Mouse (Mus musculus) liver, embryonic 16.5 days (tissue): ENCODE results near the gene Arhgap44. TPM values are rescaled to one million over a fixed set of nuclear protein-coding genes. Genes with fewer than 3 reads are reported as not detected.

Experiments
- ATAC-seq: fragments of 200-750 bp; cut with Nextera tagmentation; 2 replicates; pipeline ENCODE4 v1.8.0; 2017; ENCODE audit warnings: low read depth, mild to moderate bottlenecking, moderate number of reproducible peaks, moderate library complexity
- H3K27ac ChIP-seq: fragments of 300-500 bp; sonication (generic); 2 replicates; pipeline ENCODE4 v1.5.1; 2014; ENCODE audit warnings: mild to moderate bottlenecking, low read length
- H3K27me3 ChIP-seq: fragments of 300-500 bp; sonication (generic); 2 replicates; pipeline ENCODE4 v1.6.1; 2014; ENCODE audit warnings: low read depth, low read length, mixed read lengths; ENCODE audit not compliant: control insufficient read depth, insufficient read depth
- H3K36me3 ChIP-seq: fragments of 300-500 bp; sonication (generic); 2 replicates; pipeline ENCODE4 v1.6.1; 2014; ENCODE audit warnings: mild to moderate bottlenecking; ENCODE audit not compliant: control insufficient read depth, insufficient read depth
- H3K4me1 ChIP-seq: fragments of 300-500 bp; sonication (generic); 2 replicates; pipeline ENCODE4 v1.6.1; 2014; ENCODE audit warnings: low read depth, low read length, mixed read lengths; ENCODE audit not compliant: control insufficient read depth
- H3K4me2 ChIP-seq: fragments of 300-500 bp; sonication (generic); 2 replicates; pipeline ENCODE4 v1.6.1; 2014; ENCODE audit warnings: low read depth, low read length, mixed read lengths
- H3K4me3 ChIP-seq: fragments of 300-500 bp; sonication (generic); 2 replicates; pipeline ENCODE4 v1.5.1; 2014; ENCODE audit warnings: low read depth, mild to moderate bottlenecking, low read length
- H3K9ac ChIP-seq: fragments of 300-500 bp; sonication (generic); 2 replicates; pipeline ENCODE4 v1.6.1; 2014; ENCODE audit warnings: low read depth, low read length
- H3K9me3 ChIP-seq: fragments of 300-500 bp; sonication (generic); replicated peaks from 2 replicates; pipeline ENCODE4 v1.6.1; 2016; ENCODE audit warnings: low read length; ENCODE audit not compliant: control insufficient read depth
- WGBS: fragments of 180-500 bp; shearing (Covaris S2); extraction: QIAGEN DNeasy Blood & Tissue Kit; methylation state at CpG from one replicate; pipeline ENCODE4 v1.1.7; 2014; ENCODE audit not compliant: insufficient replicate concordance; 5-methylcytosine and 5-hydroxymethylcytosine counted together
- polyA plus RNA-seq: library from polyadenylated mRNA; unstranded; fragments of >200 nt; fragmentation: Nextera tagmentation; extraction: Ambion mirVana; gene quantifications from 2 replicates; pipeline ENCODE4 v1.2.1, GENCODE M21; 2015

Arhgap44 gene
- polyA plus RNA-seq, result 0.74 and 0.85 TPM in 2 replicates

GRCm38 (mm10) chr11:65162767-65163120 is at the start of gene Arhgap44:
TSS of gene Arhgap44 (minus strand) at chr11:65162961.
- Histone ChIP-seq H3K27ac (no peak within 1 kb of the TSS), H3K36me3 (no peaks in the 10 kb centered on the region), H3K9me3 (no peaks in the 10 kb centered on the region), H3K9ac (peak within 1 kb of the TSS; percentile 42), H3K4me3 (peak within 1 kb of the TSS; percentile 65), H3K4me1 (no peaks in the 10 kb centered on the region), H3K4me2 (peak within 1 kb of the TSS; percentile 56), H3K27me3 (peaks cover 18% of the 10 kb centered on the region)
- peak; percentile 58 for ATAC-seq
- WGBS, result 0% methylated on average over 27 of the region's 27 CpGs

DNA sequence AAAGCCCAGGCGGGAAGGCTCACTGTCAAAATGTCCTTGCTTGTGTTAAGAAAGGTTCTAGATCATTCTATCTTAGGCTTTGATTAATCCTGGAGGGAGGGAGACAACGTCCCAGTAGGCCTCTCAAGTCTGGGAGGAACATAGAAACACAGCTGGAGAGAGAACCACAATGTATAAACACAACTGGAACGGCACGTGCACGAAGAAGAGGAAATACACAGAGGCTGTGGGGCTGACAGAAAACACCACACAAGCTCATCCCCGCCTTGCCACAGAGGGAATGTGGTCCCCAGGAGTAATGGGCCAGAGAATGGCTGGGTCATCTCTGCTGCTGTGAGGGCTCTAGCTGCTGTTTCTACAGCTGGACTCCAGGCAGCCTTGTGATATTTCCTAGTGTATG is 48.9 kb upstream of the Arhgap44 start:
- no peaks in the 10 kb centered on the region for H3K9me3 ChIP-seq
- H3K9ac ChIP-seq, result no peak overlapping the region
- no peak overlapping the region for H3K4me2 ChIP-seq
- no peak overlapping the region for H3K4me3 ChIP-seq
- 50% methylated on average over 6 of the region's 6 CpGs for WGBS
- no peak for ATAC-seq
- no peaks in the 10 kb centered on the region for H3K36me3 ChIP-seq
- no peaks in the 10 kb centered on the region for H3K27me3 ChIP-seq
- H3K27ac ChIP-seq, result no peak overlapping the region
- no peaks in the 10 kb centered on the region for H3K4me1 ChIP-seq

DNA sequence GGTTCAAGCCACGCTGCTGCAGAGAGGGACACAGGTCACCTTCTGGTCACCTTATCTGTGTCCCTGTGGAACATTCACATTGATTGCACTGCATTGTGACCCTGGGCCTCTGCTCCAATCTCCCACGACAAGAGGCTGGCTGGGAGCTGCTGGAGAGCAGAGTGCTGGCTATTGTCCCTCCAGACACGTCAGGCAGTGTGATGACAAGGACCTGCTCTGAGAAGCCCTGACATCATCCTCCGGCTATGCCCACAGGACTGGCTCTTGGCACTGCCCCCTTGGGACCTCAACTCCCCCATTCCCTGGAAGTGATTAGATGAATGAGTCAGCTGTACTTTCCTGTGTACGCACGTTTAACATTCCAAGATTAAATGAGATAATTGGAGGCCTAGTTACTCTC is 46.7 kb upstream of the Arhgap44 start:
- no peaks in the 10 kb centered on the region for H3K4me1 ChIP-seq
- H3K27ac ChIP-seq, result no peak overlapping the region
- no peak for ATAC-seq
- no peak overlapping the region for H3K9ac ChIP-seq
- 38% methylated on average over 6 of the region's 6 CpGs for WGBS
- no peaks in the 10 kb centered on the region for H3K27me3 ChIP-seq
- H3K4me2 ChIP-seq, result no peak overlapping the region
- H3K4me3 ChIP-seq, result no peak overlapping the region
- no peaks in the 10 kb centered on the region for H3K9me3 ChIP-seq
- no peaks in the 10 kb centered on the region for H3K36me3 ChIP-seq

- no peak overlapping the region for H3K4me2 ChIP-seq
- WGBS, result 60% methylated on average over 5 of the region's 5 CpGs
- H3K9me3 ChIP-seq, result no peaks in the 10 kb centered on the region
- no peak overlapping the region for H3K4me3 ChIP-seq
- H3K4me1 ChIP-seq, result no peaks in the 10 kb centered on the region
- no peak for ATAC-seq
- no peaks in the 10 kb centered on the region for H3K27me3 ChIP-seq
- H3K27ac ChIP-seq, result no peak overlapping the region
- H3K9ac ChIP-seq, result no peak overlapping the region
- no peaks in the 10 kb centered on the region for H3K36me3 ChIP-seq
Measured at GRCm38 (mm10) chr11:65205306-65205705, 42.5 kb upstream of the Arhgap44 start.

DNA sequence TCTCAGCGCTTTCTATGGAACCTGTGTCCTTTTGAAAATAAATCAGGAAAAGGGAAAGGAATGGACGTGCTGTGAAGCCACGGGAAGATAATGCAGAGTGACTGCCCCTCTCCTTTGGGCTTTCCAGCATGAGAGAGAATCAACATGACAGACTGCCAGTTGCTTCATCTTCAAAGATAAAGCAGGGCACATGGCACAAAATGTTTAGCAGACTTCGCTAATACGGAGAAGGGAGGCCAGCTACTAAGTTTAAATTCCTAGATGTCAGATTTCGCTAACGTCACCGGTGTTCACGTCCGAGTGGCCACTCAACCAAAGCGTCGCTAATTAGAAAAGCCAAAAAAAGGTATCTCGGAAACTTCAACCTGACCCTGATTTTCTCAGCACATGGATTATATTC is 41.9 kb upstream of the Arhgap44 start:
- Histone ChIP-seq H3K9ac (no peak overlapping the region), H3K36me3 (no peaks in the 10 kb centered on the region), H3K4me2 (no peak overlapping the region), H3K9me3 (no peaks in the 10 kb centered on the region), H3K4me3 (no peak overlapping the region), H3K27me3 (no peaks in the 10 kb centered on the region), H3K4me1 (no peaks in the 10 kb centered on the region), H3K27ac (no peak overlapping the region)
- 67% methylated on average over 13 of the region's 13 CpGs for WGBS
- ATAC-seq, result no peak

DNA sequence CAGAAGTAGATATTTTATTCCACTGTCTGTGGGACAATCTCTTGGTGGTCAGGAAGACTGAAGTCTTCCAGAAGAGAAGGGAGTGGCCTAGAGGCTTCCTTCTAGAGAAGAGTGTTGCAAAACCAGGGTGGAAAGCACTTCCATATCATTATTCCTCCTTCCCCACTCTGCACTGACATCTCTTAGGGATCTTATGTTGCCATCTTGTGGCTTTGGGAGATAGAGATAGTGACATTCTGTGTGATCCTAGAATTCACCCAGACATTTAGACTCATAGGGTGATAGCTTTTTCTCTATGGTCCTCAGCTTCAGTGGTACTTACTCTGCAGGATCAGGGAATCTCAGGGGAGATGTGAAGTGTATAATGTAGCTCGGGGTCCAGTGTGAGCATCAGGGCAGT is 40.3 kb upstream of the Arhgap44 start:
- Histone ChIP-seq H3K9ac (no peak overlapping the region), H3K4me1 (no peaks in the 10 kb centered on the region), H3K36me3 (no peaks in the 10 kb centered on the region), H3K4me2 (no peak overlapping the region), H3K27me3 (no peaks in the 10 kb centered on the region), H3K27ac (no peak overlapping the region), H3K4me3 (no peak overlapping the region), H3K9me3 (no peaks in the 10 kb centered on the region)
- 39% methylated on average over 1 of the region's 1 CpGs for WGBS
- no peak for ATAC-seq

- H3K27me3 ChIP-seq, result no peaks in the 10 kb centered on the region
- H3K9me3 ChIP-seq, result no peaks in the 10 kb centered on the region
- no peaks in the 10 kb centered on the region for H3K36me3 ChIP-seq
- no peak for ATAC-seq
- H3K9ac ChIP-seq, result no peak overlapping the region
- WGBS, result 41% methylated on average over 5 of the region's 5 CpGs
- H3K27ac ChIP-seq, result no peak overlapping the region
- H3K4me2 ChIP-seq, result no peak overlapping the region
- no peaks in the 10 kb centered on the region for H3K4me1 ChIP-seq
- no peak overlapping the region for H3K4me3 ChIP-seq
Measured at GRCm38 (mm10) chr11:65202236-65202635, 39.5 kb upstream of the Arhgap44 start.

DNA sequence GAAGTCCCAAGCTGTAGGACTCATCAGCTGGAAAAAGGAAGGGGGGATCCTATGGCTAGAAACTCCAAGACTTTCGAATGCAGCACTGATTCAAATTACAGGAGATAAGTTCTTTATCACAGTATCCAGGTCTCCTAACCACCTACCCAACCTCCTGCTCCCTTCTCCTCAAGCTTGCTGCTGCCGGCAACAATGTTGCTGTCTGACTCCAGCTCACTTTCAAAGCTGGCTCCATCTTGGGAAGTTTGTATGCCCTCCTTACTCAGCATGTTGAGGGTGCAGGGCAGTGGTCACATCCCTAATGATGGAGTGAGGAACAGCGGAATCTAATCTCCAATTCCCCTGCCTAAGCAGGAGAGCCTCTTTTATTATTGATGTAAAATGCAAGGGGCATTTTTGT is 35.3 kb upstream of the Arhgap44 start:
- Histone ChIP-seq H3K27me3 (no peaks in the 10 kb centered on the region), H3K27ac (no peak overlapping the region), H3K36me3 (no peaks in the 10 kb centered on the region), H3K4me2 (no peak overlapping the region), H3K9ac (no peak overlapping the region), H3K4me3 (no peak overlapping the region), H3K9me3 (no peaks in the 10 kb centered on the region), H3K4me1 (no peaks in the 10 kb centered on the region)
- ATAC-seq, result no peak
- WGBS, result 62% methylated on average over 3 of the region's 3 CpGs

DNA sequence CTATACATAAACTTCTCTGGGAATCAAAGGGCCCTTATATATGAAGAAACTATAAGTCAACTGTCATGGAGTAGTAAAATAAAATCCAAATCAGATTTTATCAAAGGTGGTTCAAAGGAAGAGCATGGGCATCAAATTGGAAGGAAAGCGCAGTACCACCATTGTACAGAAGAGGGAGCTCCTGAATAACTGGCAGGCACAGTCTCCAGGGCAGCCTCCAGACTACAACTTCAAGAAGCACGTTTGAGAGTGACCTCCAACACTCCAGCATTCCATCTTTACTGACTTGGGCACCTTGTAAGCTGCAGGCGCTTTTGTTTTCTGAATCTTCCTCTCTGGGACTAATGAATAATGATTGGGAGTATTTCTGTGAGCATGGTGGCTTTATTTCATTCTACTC is 34.5 kb upstream of the Arhgap44 start:
- Histone ChIP-seq H3K4me3 (no peak overlapping the region), H3K27ac (no peak overlapping the region), H3K36me3 (no peaks in the 10 kb centered on the region), H3K4me2 (no peak overlapping the region), H3K9ac (no peak overlapping the region), H3K4me1 (no peaks in the 10 kb centered on the region), H3K9me3 (no peaks in the 10 kb centered on the region), H3K27me3 (no peaks in the 10 kb centered on the region)
- 6% methylated on average over 3 of the region's 3 CpGs for WGBS
- ATAC-seq, result no peak

- WGBS, result 55% methylated on average over 12 of the region's 12 CpGs
Measured at GRCm38 (mm10) chr11:65186974-65187373, 24.2 kb upstream of the Arhgap44 start.

More at GRCm38 (mm10) chr11:65186974-65187373, 24.2 kb upstream of the Arhgap44 start:
- H3K36me3 ChIP-seq, result no peaks in the 10 kb centered on the region
- no peak for ATAC-seq
- H3K4me3 ChIP-seq, result no peak overlapping the region
- no peak overlapping the region for H3K27ac ChIP-seq
- H3K4me2 ChIP-seq, result no peak overlapping the region
- H3K9ac ChIP-seq, result no peak overlapping the region
- H3K9me3 ChIP-seq, result no peaks in the 10 kb centered on the region
- no peaks in the 10 kb centered on the region for H3K4me1 ChIP-seq
- no peaks in the 10 kb centered on the region for H3K27me3 ChIP-seq
